Mouse (Mus musculus): ENCODE results near the gene Gm498. TPM values are rescaled to one million over a fixed set of nuclear protein-coding genes. Genes with fewer than 3 reads are reported as not detected.

Gene Gm498
- 6.6 TPM for polyA plus RNA-seq (2014; fragmentation: Illumina TruSeq; extraction: RNeasy Lipid Tissue Mini Kit (QIAGEN cat#74804); ENCODE audit: low read depth, low replicate concordance)

GRCm38 (mm10) chr7:143866538-143866937 lies at the start of gene Gm498:
Gene Gm498 (plus strand): TSS chr7:143866838.

GRCm38 (mm10) chr7:143822375-143823265 lies 44.0 kb upstream of the Gm498 start, which contains the start of the genes Nadsyn1 and Dhcr7:
Gene Nadsyn1 (minus strand): TSS chr7:143822849.
Gene Dhcr7 (plus strand): TSS chr7:143823145.

Other genes starting within 250 kb of the Gm498 start
- gene Tnfrsf26, start 238.1 kb upstream of the Gm498 start, polyA plus RNA-seq (2014; fragmentation: Illumina TruSeq; extraction: RNeasy Lipid Tissue Mini Kit (QIAGEN cat#74804); ENCODE audit: low read depth, low replicate concordance) = 0.46 TPM
- 1.4 TPM for gene Tnfrsf22, start 217.2 kb upstream of the Gm498 start, polyA plus RNA-seq (2014; fragmentation: Illumina TruSeq; extraction: RNeasy Lipid Tissue Mini Kit (QIAGEN cat#74804); ENCODE audit: low read depth, low replicate concordance)
- 1.7 TPM for gene Tnfrsf23, start 181.0 kb upstream of the Gm498 start, polyA plus RNA-seq (2014; fragmentation: Illumina TruSeq; extraction: RNeasy Lipid Tissue Mini Kit (QIAGEN cat#74804); ENCODE audit: low read depth, low replicate concordance)
- 15.0 TPM for gene Osbpl5, start 109.9 kb upstream of the Gm498 start, polyA plus RNA-seq (2014; fragmentation: Illumina TruSeq; extraction: RNeasy Lipid Tissue Mini Kit (QIAGEN cat#74804); ENCODE audit: low read depth, low replicate concordance)
- 0.36 TPM for gene Mrgprg, start 99.8 kb upstream of the Gm498 start, polyA plus RNA-seq (2014; fragmentation: Illumina TruSeq; extraction: RNeasy Lipid Tissue Mini Kit (QIAGEN cat#74804); ENCODE audit: low read depth, low replicate concordance)
- gene Mrgpre, start 82.3 kb upstream of the Gm498 start, polyA plus RNA-seq (2014; fragmentation: Illumina TruSeq; extraction: RNeasy Lipid Tissue Mini Kit (QIAGEN cat#74804); ENCODE audit: low read depth, low replicate concordance) = 0.57 TPM
- 9.4 TPM for gene Nadsyn1, start 44.0 kb upstream of the Gm498 start, polyA plus RNA-seq (2014; fragmentation: Illumina TruSeq; extraction: RNeasy Lipid Tissue Mini Kit (QIAGEN cat#74804); ENCODE audit: low read depth, low replicate concordance)
- 9.7 TPM for gene Dhcr7, start 43.7 kb upstream of the Gm498 start, polyA plus RNA-seq (2014; fragmentation: Illumina TruSeq; extraction: RNeasy Lipid Tissue Mini Kit (QIAGEN cat#74804); ENCODE audit: low read depth, low replicate concordance)
- 1.3 TPM for gene Shank2, start 135.1 kb downstream of the Gm498 start, polyA plus RNA-seq (2014; fragmentation: Illumina TruSeq; extraction: RNeasy Lipid Tissue Mini Kit (QIAGEN cat#74804); ENCODE audit: low read depth, low replicate concordance)

Measured in adipose tissue, adult 10 weeks (tissue).